Mouse (Mus musculus) midbrain, embryonic 14.5 days (tissue): ENCODE results near the gene Gm6460. TPM values are rescaled to one million over a fixed set of nuclear protein-coding genes. Genes with fewer than 3 reads are reported as not detected.
"Not testable (repeated sequence)": the region's sequence is repeated elsewhere in the genome, so short reads cannot be mapped to it uniquely, and the experiment has no call there.

ENCODE experiments used
- ATAC-seq: fragments of 200-750 bp; cut with Nextera tagmentation; 2 replicates; pipeline ENCODE4 v1.8.0; 2017; ENCODE audit warnings: moderate number of reproducible peaks, moderate library complexity; ENCODE audit not compliant: low FRiP score, low TSS enrichment
- DNase-seq: peaks from one replicate; pipeline ENCODE4 v3.0.0-alpha.2; 2015
- H3K27ac ChIP-seq: fragments of 300-500 bp; sonication (generic); replicated peaks from 2 replicates; pipeline ENCODE4 v1.5.1; 2014; ENCODE audit warnings: mild to moderate bottlenecking, low read depth, low read length, moderate library complexity
- H3K27me3 ChIP-seq: fragments of 300-500 bp; sonication (generic); 2 replicates; pipeline ENCODE4 v1.6.1; 2014; ENCODE audit warnings: low read length, control low read depth, mixed read lengths; ENCODE audit not compliant: control insufficient read depth, insufficient read depth
- H3K36me3 ChIP-seq: fragments of 300-500 bp; sonication (generic); 2 replicates; pipeline ENCODE4 v1.6.1; 2014; ENCODE audit warnings: low read length, control low read depth; ENCODE audit not compliant: control insufficient read depth, insufficient read depth
- H3K4me1 ChIP-seq: fragments of 300-500 bp; sonication (generic); 2 replicates; pipeline ENCODE4 v1.6.1; 2014; ENCODE audit warnings: mild to moderate bottlenecking, antibody characterized with exemption, low read length, control low read depth; ENCODE audit not compliant: control insufficient read depth, insufficient read depth
- H3K4me2 ChIP-seq: fragments of 300-500 bp; sonication (generic); 2 replicates; pipeline ENCODE4 v1.6.1; 2014; ENCODE audit warnings: mild to moderate bottlenecking, low read length, moderate library complexity
- H3K4me3 ChIP-seq: fragments of 300-500 bp; sonication (generic); replicated peaks from 2 replicates; pipeline ENCODE4 v1.5.1; 2014; ENCODE audit warnings: low read depth, low read length
- H3K9ac ChIP-seq: fragments of 300-500 bp; sonication (generic); replicated peaks from 2 replicates; pipeline ENCODE4 v1.6.1; 2014; ENCODE audit warnings: mild to moderate bottlenecking, low read length, moderate library complexity
- H3K9me3 ChIP-seq: fragments of 300-500 bp; sonication (generic); 2 replicates; pipeline ENCODE4 v1.6.1; 2016; ENCODE audit warnings: low read length, control low read depth, mixed read lengths; ENCODE audit not compliant: control insufficient read depth
- WGBS: fragments of 180-500 bp; shearing (Covaris S2); extraction: QIAGEN DNeasy Blood & Tissue Kit; methylation state at CpG from one replicate; pipeline ENCODE4 v1.1.7; 2014; 5-methylcytosine and 5-hydroxymethylcytosine counted together
- polyA plus RNA-seq: library from polyadenylated mRNA; unstranded; fragments of >200 nt; fragmentation: Nextera tagmentation; extraction: Ambion mirVana; gene quantifications from 2 replicates; pipeline ENCODE4 v1.2.1, GENCODE M21; 2014

Gm6460 gene
- polyA plus RNA-seq = not detected in 2 replicates

- ATAC-seq, H3K4me2 ChIP-seq, H3K9me3 ChIP-seq, H3K4me3 ChIP-seq, H3K4me1 ChIP-seq, H3K27ac ChIP-seq, H3K27me3 ChIP-seq, H3K9ac ChIP-seq, H3K36me3 ChIP-seq, DNase-seq: not testable (repeated sequence)
- no CpG with 5 or more reads among the region's 3 CpGs for WGBS
Observed at GRCm38 (mm10) chr5:11594613-11595012, at the start of gene Gm6460. Gene Gm6460 (plus strand): TSS chr5:11594913.

Other genes starting within 250 kb of the Gm6460 start
- gene Gm8897, start 178.5 kb upstream of the Gm6460 start, polyA plus RNA-seq = not detected in 2 replicates
- not detected in 2 replicates for gene Gm8906, start 92.2 kb upstream of the Gm6460 start, polyA plus RNA-seq
- not detected in 2 replicates for gene Gm8922, start 87.0 kb downstream of the Gm6460 start, polyA plus RNA-seq
- not detected in 2 replicates for gene Gm8926, start 175.6 kb downstream of the Gm6460 start, polyA plus RNA-seq